Mouse (Mus musculus): Measurements from ENCODE around the gene Erich4. TPM values are rescaled to one million over a fixed set of nuclear protein-coding genes. Genes with fewer than 3 reads are reported as not detected.
A peak's percentile ranks its signal among the peaks of the same experiment; 100 is the strongest.
"Not testable (repeated sequence)": the region's sequence is repeated elsewhere in the genome, so short reads cannot be mapped to it uniquely, and the experiment has no call there.

The Erich4 gene
- polyA plus RNA-seq, 1 experiment from 2014 or later = not detected

- Histone ChIP-seq H3K9ac (replicated peaks) (no peak overlapping the region), H3K4me3 (replicated peaks) (no peak overlapping the region), H3K36me3 (no peaks in the 10 kb centered on the region), H3K4me2 (replicated peaks) (no peak overlapping the region), H3K9me3 (no peaks in the 10 kb centered on the region), H3K27ac (no peak overlapping the region), H3K4me1 (replicated peaks) (no peaks in the 10 kb centered on the region), H3K27me3 (no peaks in the 10 kb centered on the region)
- 16% methylated on average over 10 of the region's 10 CpGs for WGBS
- peak; percentile 75 for ATAC-seq
Observed at GRCm38 (mm10) chr7:25599663-25600062, 16.0 kb downstream of the Erich4 start.

GRCm38 (mm10) chr7:25593859-25594258 lies 21.8 kb downstream of the Erich4 start:
- WGBS = 75% methylated on average over 3 of the region's 3 CpGs
- no peak overlapping the region for H3K4me3 ChIP-seq (replicated peaks)

DNA sequence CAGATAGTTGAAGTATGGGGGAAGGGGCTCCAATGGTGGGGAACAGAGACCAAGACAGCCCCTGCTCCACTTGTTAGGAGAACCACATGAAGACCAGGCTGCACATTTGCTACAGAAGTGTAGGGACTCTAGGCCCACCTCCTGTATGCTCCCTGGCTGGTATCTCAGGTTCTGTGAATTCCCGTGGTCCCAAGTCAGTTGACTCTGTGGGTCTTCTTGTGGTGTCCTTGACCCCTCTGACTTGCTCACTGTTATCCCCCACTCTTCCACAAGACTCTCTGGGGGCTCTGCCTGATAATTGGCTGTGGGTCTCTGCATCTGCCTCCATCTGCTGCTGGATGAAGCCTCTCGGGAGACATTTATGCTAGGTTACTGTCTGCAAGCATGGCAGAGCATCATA lies 24.5 kb downstream of the Erich4 start:
- no peaks in the 10 kb centered on the region for H3K4me1 ChIP-seq (replicated peaks)

More at GRCm38 (mm10) chr7:25593859-25594258, 21.8 kb downstream of the Erich4 start:
- Histone ChIP-seq H3K36me3 (no peaks in the 10 kb centered on the region), H3K4me1 (replicated peaks) (no peaks in the 10 kb centered on the region), H3K27me3 (no peaks in the 10 kb centered on the region), H3K9me3 (no peaks in the 10 kb centered on the region), H3K27ac (no peak overlapping the region), H3K9ac (replicated peaks) (no peak overlapping the region), H3K4me2 (replicated peaks) (no peak overlapping the region)
- ATAC-seq = no peak

DNA sequence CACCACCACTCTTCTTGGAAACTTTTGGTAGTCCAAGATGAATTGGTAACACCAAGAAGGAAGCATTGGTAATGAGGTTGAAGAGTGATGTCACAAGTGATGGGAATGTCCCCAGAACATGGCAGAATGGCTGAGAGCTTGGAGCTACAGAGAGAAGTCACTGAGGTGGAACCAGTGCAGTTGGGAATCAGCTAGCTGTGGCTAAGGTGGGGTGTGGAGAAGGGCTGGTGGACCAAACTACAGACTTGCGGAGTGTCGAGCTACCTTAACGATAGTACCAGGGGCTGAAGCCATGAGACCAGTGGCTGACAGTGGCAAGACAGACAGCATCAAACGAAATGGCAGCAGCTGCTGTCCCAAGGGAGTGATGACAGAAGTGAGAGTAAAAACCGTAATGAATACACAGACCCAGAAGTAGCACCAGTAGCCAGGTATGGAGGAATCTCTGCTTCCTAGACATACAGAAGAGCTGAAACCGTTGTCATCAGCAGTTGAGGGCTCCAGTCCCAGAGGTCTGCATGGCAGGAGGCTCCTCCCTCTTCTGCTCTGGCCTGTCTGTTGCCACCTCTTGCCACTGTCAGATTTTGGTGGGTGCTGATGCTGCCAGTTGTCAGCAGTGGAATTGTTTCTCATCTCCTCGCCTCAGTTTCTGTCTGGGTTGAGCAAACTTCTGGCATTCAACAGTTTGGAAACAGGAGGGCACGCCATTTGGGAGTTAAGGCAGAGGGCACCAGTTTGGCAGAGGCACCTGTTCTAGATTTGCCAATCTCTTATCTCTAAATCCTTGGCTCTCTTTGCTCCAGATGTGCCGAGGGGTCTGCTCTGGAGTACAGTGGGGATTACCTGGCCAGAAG lies 30.1 kb downstream of the Erich4 start:
- 78% methylated on average over 9 of the region's 9 CpGs for WGBS
- no peak overlapping the region for H3K27ac ChIP-seq
- no peak overlapping the region for H3K9ac ChIP-seq (replicated peaks)
- ATAC-seq = no peak
- no peak overlapping the region for H3K4me2 ChIP-seq (replicated peaks)
- H3K4me1 ChIP-seq (replicated peaks) = no peaks in the 10 kb centered on the region
- no peaks in the 10 kb centered on the region for H3K9me3 ChIP-seq
- H3K27me3 ChIP-seq = no peaks in the 10 kb centered on the region
- H3K36me3 ChIP-seq = no peaks in the 10 kb centered on the region
- H3K4me3 ChIP-seq (replicated peaks) = no peak overlapping the region

More for the DNA sequence above, 24.5 kb downstream of the Erich4 start:
- H3K4me2 ChIP-seq (replicated peaks) = no peak overlapping the region
- no peaks in the 10 kb centered on the region for H3K27me3 ChIP-seq
- H3K36me3 ChIP-seq = no peaks in the 10 kb centered on the region
- H3K4me3 ChIP-seq (replicated peaks) = no peak overlapping the region
- no peaks in the 10 kb centered on the region for H3K9me3 ChIP-seq
- WGBS = 91% methylated on average over 2 of the region's 2 CpGs
- no peak overlapping the region for H3K27ac ChIP-seq
- ATAC-seq = no peak
- H3K9ac ChIP-seq (replicated peaks) = no peak overlapping the region

GRCm38 (mm10) chr7:25584651-25585050 lies 31.0 kb downstream of the Erich4 start:
- no peak overlapping the region for H3K4me2 ChIP-seq (replicated peaks)
- no peak for ATAC-seq
- H3K9me3 ChIP-seq = no peaks in the 10 kb centered on the region

GRCm38 (mm10) chr7:25582301-25582810 lies 33.3 kb downstream of the Erich4 start:
- H3K36me3 ChIP-seq = no peaks in the 10 kb centered on the region
- 88% methylated on average over 15 of the region's 15 CpGs for whole genome bisulfite sequencing
- ATAC-seq = no peak

More at GRCm38 (mm10) chr7:25584651-25585050, 31.0 kb downstream of the Erich4 start:
- no peaks in the 10 kb centered on the region for H3K36me3 ChIP-seq
- H3K27me3 ChIP-seq = no peaks in the 10 kb centered on the region
- no peak overlapping the region for H3K9ac ChIP-seq (replicated peaks)
- WGBS = 91% methylated on average over 5 of the region's 5 CpGs
- H3K4me3 ChIP-seq (replicated peaks) = no peak overlapping the region
- H3K4me1 ChIP-seq (replicated peaks) = no peaks in the 10 kb centered on the region
- H3K27ac ChIP-seq = no peak overlapping the region

GRCm38 (mm10) chr7:25579441-25579840 lies 36.3 kb downstream of the Erich4 start:
- 86% methylated on average over 10 of the region's 10 CpGs for WGBS
- ATAC-seq = no peak
- Histone ChIP-seq H3K9ac (replicated peaks) (no peak overlapping the region), H3K4me1 (replicated peaks) (no peaks in the 10 kb centered on the region; the same call in 1 of the 2 replicates), H3K4me2 (replicated peaks) (no peak overlapping the region), H3K27ac (no peak overlapping the region), H3K36me3 (no peaks in the 10 kb centered on the region), H3K9me3 (no peaks in the 10 kb centered on the region), H3K4me3 (replicated peaks) (no peak overlapping the region), H3K27me3 (no peaks in the 10 kb centered on the region)

More at GRCm38 (mm10) chr7:25582301-25582810, 33.3 kb downstream of the Erich4 start:
- no peaks in the 10 kb centered on the region for H3K4me1 ChIP-seq (replicated peaks)
- no peak overlapping the region for H3K4me3 ChIP-seq (replicated peaks)
- no peaks in the 10 kb centered on the region for H3K27me3 ChIP-seq
- H3K9me3 ChIP-seq = no peaks in the 10 kb centered on the region
- no peak overlapping the region for H3K27ac ChIP-seq
- no peak overlapping the region for H3K4me2 ChIP-seq (replicated peaks)
- H3K9ac ChIP-seq (replicated peaks) = no peak overlapping the region

- H3K4me2 ChIP-seq (replicated peaks); H3K27ac ChIP-seq; H3K4me3 ChIP-seq (replicated peaks); H3K4me1 ChIP-seq (replicated peaks); ATAC-seq; H3K9me3 ChIP-seq; H3K9ac ChIP-seq (replicated peaks); H3K36me3 ChIP-seq; H3K27me3 ChIP-seq: not testable (repeated sequence)
- WGBS = 67% methylated on average over 14 of the region's 14 CpGs
Observed at GRCm38 (mm10) chr7:25576793-25577437, 38.8 kb downstream of the Erich4 start.

DNA sequence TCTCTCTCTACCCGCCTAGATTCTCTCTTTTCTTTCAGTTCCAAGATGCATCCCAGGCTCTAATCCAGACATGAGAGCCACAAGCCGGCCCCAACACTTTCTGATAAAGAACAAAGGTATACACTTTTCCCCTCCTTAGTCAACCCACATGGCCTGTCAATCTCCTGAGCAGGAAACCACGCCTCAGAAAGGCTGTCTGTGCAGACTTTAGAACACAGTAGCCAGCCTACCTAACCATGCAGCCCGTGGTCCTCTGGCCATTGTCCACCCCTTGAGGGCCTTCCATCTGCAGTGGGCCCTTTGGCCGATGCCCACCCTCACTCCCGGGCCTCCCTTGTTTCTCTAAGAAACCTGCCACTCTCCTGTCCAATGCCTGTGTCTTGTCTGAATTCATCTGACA lies 39.4 kb downstream of the Erich4 start:
- 32% methylated on average over 6 of the region's 6 CpGs for WGBS
- ATAC-seq = 0 out of 2 replicates have a peak, but pooled peaks have one; percentile 20

DNA sequence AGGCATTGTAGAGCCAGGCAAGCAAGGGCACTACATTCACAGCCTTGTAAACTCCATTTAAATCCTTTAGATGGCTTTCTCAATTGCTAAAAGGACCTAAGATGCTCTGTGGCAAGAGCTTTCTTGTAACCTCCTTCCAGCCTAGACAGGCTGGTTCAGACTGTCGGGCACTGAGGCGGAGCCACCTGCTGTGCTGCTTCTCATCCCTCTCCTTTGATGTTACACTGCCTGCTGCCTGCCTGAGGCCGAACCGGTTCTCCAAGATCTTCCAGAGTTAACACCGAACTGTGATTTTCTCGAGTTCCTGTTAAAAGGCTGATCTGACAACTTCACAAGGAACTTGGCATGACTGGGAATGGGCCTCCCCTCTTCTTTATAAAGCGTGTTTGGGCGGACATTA lies 39.8 kb downstream of the Erich4 start:
- H3K9me3 ChIP-seq = no peaks in the 10 kb centered on the region
- H3K36me3 ChIP-seq = no peaks in the 10 kb centered on the region
- H3K27ac ChIP-seq = no peak overlapping the region
- no peaks in the 10 kb centered on the region; the same call in 1 of the 2 replicates for H3K4me1 ChIP-seq (replicated peaks)
- H3K4me3 ChIP-seq (replicated peaks) = no peak overlapping the region
- WGBS = 10% methylated on average over 8 of the region's 8 CpGs
- ATAC-seq = 0 out of 2 replicates have a peak, but pooled peaks have one; percentile 53
- no peaks in the 10 kb centered on the region for H3K27me3 ChIP-seq
- H3K9ac ChIP-seq (replicated peaks) = no peak overlapping the region
- no peak overlapping the region for H3K4me2 ChIP-seq (replicated peaks)

More for the DNA sequence above, 39.4 kb downstream of the Erich4 start:
- not testable (repeated sequence) for H3K27me3 ChIP-seq; H3K9me3 ChIP-seq; H3K4me3 ChIP-seq (replicated peaks); H3K4me2 ChIP-seq (replicated peaks); H3K4me1 ChIP-seq (replicated peaks); H3K27ac ChIP-seq; H3K36me3 ChIP-seq; H3K9ac ChIP-seq (replicated peaks)

- no peak for ATAC-seq
- H3K27ac ChIP-seq = no peak overlapping the region
- H3K9ac ChIP-seq (replicated peaks) = no peak overlapping the region
- no peaks in the 10 kb centered on the region; the same call in 1 of the 2 replicates for H3K4me1 ChIP-seq (replicated peaks)
- H3K4me2 ChIP-seq (replicated peaks) = no peak overlapping the region
- H3K9me3 ChIP-seq = no peaks in the 10 kb centered on the region
- H3K4me3 ChIP-seq (replicated peaks) = no peak overlapping the region
- H3K27me3 ChIP-seq = no peaks in the 10 kb centered on the region
- no peaks in the 10 kb centered on the region for H3K36me3 ChIP-seq
- 77% methylated on average over 5 of the region's 5 CpGs for WGBS
Observed at GRCm38 (mm10) chr7:25575105-25575504, 40.6 kb downstream of the Erich4 start.

- not testable (repeated sequence) for H3K9me3 ChIP-seq; H3K27ac ChIP-seq; H3K9ac ChIP-seq (replicated peaks); H3K4me2 ChIP-seq (replicated peaks); H3K36me3 ChIP-seq; H3K4me3 ChIP-seq (replicated peaks); ATAC-seq; H3K27me3 ChIP-seq; H3K4me1 ChIP-seq (replicated peaks)
- 81% methylated on average over 5 of the region's 5 CpGs for WGBS
Observed at GRCm38 (mm10) chr7:25573806-25574205, 41.9 kb downstream of the Erich4 start.
